Mouse (Mus musculus) liver, embryonic 14.5 days (tissue): Measurements from ENCODE around the gene Megf8.

ENCODE experiments used
- CTCF ChIP-seq: IDR thresholded peaks from 2 replicates; pipeline ENCODE4 v1.5.1; 2016; ENCODE audit warnings: antibody characterized with exemption, low read depth, control low read depth
- EP300 ChIP-seq: IDR thresholded peaks from 2 replicates; pipeline ENCODE4 v1.6.1; 2016; ENCODE audit warnings: antibody characterized with exemption, low read depth

DNA sequence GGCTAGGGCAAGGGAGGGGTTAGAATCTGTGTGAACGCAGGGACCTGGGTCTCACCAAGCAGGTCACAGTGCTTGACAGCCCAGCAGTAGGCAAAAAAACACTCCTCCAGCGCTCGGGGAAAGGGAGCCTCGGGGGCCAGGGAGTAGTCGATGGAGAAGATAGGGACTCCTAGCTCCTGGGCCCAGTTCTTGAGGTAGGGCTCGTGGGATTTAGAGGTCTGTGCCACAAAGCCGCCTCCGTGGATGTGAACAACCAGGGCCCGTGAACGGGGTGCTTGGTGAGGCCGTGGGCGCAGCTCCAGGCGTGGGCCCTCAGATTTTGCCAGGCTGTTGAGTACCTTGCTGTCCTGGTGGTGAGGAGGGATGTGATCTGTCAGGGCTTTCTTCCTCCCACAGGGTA lies 67.4 kb downstream of the Megf8 start:
- no peak for TF ChIP-seq CTCF
- no peak for TF ChIP-seq EP300
